Mouse (Mus musculus) lung, embryonic 16.5 days (tissue): ENCODE measurements at regions not wholly inside any gene's neighbourhood (a gene's known extent, or its start where the extent isn't known, plus 50 kb on each side); places are given as distances from the start of the nearest gene placed in this dataset.

Experiments used
- ATAC-seq: fragments of 200-750 bp; cut with Nextera tagmentation; 2 replicates; pipeline ENCODE4 v1.8.0; 2017; ENCODE audit warnings: low read depth, mild to moderate bottlenecking, moderate library complexity
- H3K27ac ChIP-seq: fragments of 300-500 bp; sonication (generic); 2 replicates; pipeline ENCODE4 v1.5.1; 2014; ENCODE audit warnings: mild to moderate bottlenecking, control low read depth, low read length
- H3K27me3 ChIP-seq: fragments of 300-500 bp; sonication (generic); 2 replicates; pipeline ENCODE4 v1.6.1; 2014; ENCODE audit warnings: low read depth, low read length, mixed read lengths; ENCODE audit not compliant: control insufficient read depth, insufficient read depth
- H3K36me3 ChIP-seq: fragments of 300-500 bp; sonication (generic); 2 replicates; pipeline ENCODE4 v1.6.1; 2014; ENCODE audit warnings: low read length; ENCODE audit not compliant: control insufficient read depth, insufficient read depth
- H3K4me1 ChIP-seq: fragments of 300-500 bp; sonication (generic); replicated peaks from 2 replicates; pipeline ENCODE4 v1.6.1; 2014; ENCODE audit warnings: low read length, mixed read lengths; ENCODE audit not compliant: control insufficient read depth, insufficient read depth
- H3K4me2 ChIP-seq: fragments of 300-500 bp; sonication (generic); 2 replicates; pipeline ENCODE4 v1.6.1; 2014; ENCODE audit warnings: low read depth, low read length, control low read depth
- H3K4me3 ChIP-seq: fragments of 300-500 bp; sonication (generic); 2 replicates; pipeline ENCODE4 v1.5.1; 2014; ENCODE audit warnings: mild to moderate bottlenecking, low read length, control low read depth
- H3K9ac ChIP-seq: fragments of 300-500 bp; sonication (generic); 2 replicates; pipeline ENCODE4 v1.6.1; 2014; ENCODE audit warnings: low read length, control low read depth
- H3K9me3 ChIP-seq: fragments of 300-500 bp; sonication (generic); 2 replicates; pipeline ENCODE4 v1.6.1; 2016; ENCODE audit warnings: low read length; ENCODE audit not compliant: control insufficient read depth
- WGBS: fragments of 180-500 bp; shearing (Covaris S2); extraction: QIAGEN DNeasy Blood & Tissue Kit; methylation state at CpG from one replicate; pipeline ENCODE4 v1.1.7; 2014; 5-methylcytosine and 5-hydroxymethylcytosine counted together

DNA sequence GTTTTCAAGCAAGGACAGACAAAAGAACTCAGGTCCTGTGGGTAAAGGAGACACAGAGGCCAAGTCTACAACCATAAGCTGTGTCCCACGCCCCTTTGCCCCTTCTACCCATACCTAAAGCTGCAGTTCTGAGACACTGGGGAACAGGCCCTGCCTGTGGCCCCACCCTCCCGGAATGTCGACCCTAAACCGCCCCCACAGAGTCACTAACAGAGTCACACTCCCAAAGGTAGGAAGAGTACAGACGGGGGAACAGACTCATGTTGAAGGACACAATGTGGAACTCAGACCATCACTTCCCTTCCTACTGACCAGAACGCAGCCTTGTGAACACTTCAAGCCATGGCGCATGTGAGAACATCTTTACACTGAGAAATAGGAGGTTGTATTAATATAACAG is 231.9 kb downstream of the Prex1 start:
- Histone ChIP-seq H3K27ac (no peak overlapping the region), H3K27me3 (no peaks in the 10 kb centered on the region), H3K9ac (no peak overlapping the region), H3K36me3 (no peaks in the 10 kb centered on the region), H3K4me2 (no peak overlapping the region), H3K4me3 (no peak overlapping the region), H3K9me3 (no peaks in the 10 kb centered on the region), H3K4me1 (no peaks in the 10 kb centered on the region)
- WGBS = 89% methylated on average over 7 of the region's 7 CpGs
- ATAC-seq = no peak

DNA sequence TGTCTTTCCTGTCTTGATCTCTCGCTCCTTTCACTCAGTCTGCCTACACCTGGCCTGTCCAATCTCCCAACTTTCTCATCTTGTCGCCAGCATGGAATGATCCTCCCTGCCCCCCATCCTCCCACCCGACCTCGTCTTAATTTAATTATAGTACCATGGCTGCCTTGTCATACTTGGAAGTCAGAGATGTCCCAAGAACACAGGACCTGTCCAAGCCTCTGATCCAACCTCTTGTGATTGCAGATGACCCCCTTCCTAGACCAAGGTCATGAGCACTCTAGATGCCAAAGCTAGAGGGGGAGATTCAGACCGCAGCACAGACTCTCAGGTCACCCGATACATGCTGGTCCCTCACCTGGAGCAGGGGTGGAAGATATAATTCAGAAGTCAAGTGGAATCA is 232.3 kb downstream of the Prex1 start:
- no peaks in the 10 kb centered on the region for H3K4me1 ChIP-seq
- no peaks in the 10 kb centered on the region for H3K36me3 ChIP-seq
- H3K27ac ChIP-seq = no peak overlapping the region
- H3K4me3 ChIP-seq = no peak overlapping the region
- no peak for ATAC-seq
- WGBS = 80% methylated on average over 6 of the region's 6 CpGs
- no peak overlapping the region for H3K9ac ChIP-seq
- H3K4me2 ChIP-seq = no peak overlapping the region
- no peaks in the 10 kb centered on the region for H3K27me3 ChIP-seq
- H3K9me3 ChIP-seq = no peaks in the 10 kb centered on the region

DNA sequence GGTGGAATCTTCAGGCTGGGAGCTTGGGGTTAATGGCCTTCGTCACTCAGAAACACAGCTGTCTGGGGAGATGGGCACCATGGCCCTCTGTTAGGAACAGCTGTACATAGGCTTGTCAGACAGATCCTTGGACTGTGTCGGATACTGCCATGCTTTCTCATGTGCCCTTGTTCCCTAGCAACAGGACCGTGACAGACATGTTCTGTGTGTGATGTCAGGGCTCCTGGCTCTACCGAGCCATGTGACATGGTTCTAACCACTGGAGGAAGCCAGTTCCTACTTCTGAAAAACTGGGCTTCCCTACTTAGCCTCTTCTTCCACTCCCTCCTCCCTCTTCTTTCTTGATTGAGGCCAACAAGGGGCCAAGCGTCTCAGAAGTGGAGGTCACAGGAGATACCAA is 232.7 kb downstream of the Prex1 start:
- no peak for ATAC-seq
- 69% methylated on average over 5 of the region's 5 CpGs for WGBS

DNA sequence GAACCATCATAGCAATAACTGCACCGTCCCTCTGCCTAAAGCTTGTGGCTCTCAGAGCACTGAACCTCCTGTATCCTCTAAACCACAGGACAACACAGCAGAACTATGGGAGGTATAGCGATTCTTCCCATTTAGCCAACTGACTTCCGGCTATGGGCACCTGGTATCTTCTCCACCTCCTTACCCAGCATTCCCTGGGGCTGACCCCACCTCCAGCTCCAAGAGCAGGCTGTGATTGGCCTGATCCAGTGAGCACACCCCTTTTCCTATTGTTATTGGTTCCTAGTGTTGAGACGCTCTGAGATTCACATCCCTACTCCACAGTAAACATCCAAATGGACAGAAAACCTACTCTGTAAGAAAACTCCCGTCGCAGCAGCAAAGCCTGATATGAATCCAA is 236.7 kb downstream of the Prex1 start:
- no peak overlapping the region for H3K27ac ChIP-seq
- H3K4me1 ChIP-seq = no peaks in the 10 kb centered on the region
- no peak for ATAC-seq
- no peaks in the 10 kb centered on the region for H3K9me3 ChIP-seq
- no peaks in the 10 kb centered on the region; the same call in 1 of the 2 replicates for H3K27me3 ChIP-seq
- H3K4me3 ChIP-seq = no peak overlapping the region
- 82% methylated on average over 6 of the region's 6 CpGs for WGBS
- no peaks in the 10 kb centered on the region for H3K36me3 ChIP-seq
- no peak overlapping the region for H3K9ac ChIP-seq
- no peak overlapping the region for H3K4me2 ChIP-seq

More for the DNA sequence above, 232.7 kb downstream of the Prex1 start:
- no peak overlapping the region for H3K9ac ChIP-seq
- no peaks in the 10 kb centered on the region for H3K27me3 ChIP-seq
- H3K4me1 ChIP-seq = no peaks in the 10 kb centered on the region
- H3K9me3 ChIP-seq = no peaks in the 10 kb centered on the region
- no peaks in the 10 kb centered on the region for H3K36me3 ChIP-seq
- no peak overlapping the region for H3K4me3 ChIP-seq
- no peak overlapping the region for H3K4me2 ChIP-seq
- no peak overlapping the region for H3K27ac ChIP-seq

DNA sequence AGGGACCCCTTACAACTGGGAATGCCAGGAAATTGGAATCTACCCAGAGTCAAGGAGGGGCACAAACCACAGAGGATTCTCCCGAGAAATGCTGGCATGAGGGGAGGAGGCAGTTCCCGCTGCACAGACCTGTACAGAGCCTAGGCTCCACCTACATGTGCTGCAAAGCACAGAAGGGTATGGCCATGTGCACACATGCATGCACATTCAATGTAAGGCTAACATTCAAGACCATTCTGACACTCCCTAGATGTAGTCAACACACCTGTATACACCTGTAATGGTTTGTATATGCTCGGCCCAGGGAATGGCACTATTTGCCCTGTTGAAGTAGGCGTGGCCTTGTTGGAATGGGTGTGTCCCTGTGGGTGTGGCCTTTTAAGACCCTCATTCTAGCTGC is 238.0 kb downstream of the Prex1 start:
- no peak for ATAC-seq
- WGBS = 68% methylated on average over 4 of the region's 4 CpGs
- no peaks in the 10 kb centered on the region for H3K4me1 ChIP-seq
- no peaks in the 10 kb centered on the region for H3K9me3 ChIP-seq
- no peaks in the 10 kb centered on the region; the same call in 1 of the 2 replicates for H3K27me3 ChIP-seq
- H3K27ac ChIP-seq = no peak overlapping the region
- no peak overlapping the region for H3K4me3 ChIP-seq
- no peak overlapping the region for H3K9ac ChIP-seq
- H3K4me2 ChIP-seq = no peak overlapping the region
- H3K36me3 ChIP-seq = no peaks in the 10 kb centered on the region

DNA sequence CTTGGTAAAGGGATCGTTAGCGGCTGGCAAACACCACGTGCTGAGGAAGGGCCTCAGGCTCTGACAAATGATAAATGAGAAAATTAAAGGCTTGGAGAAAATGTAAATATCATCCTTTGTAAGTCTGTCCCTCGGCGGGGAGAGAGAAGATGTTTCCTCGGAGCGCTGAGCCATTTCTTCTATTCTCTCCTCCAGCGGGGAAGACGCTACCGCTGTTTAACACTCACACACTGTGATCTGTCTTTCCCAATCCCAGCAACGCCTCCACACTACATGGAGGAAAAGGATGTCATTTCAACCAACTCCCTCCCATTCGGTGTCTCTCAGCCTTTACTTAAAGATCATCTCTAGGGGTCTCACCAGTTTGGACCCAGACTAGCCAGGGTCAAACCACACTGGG is 239.0 kb downstream of the Prex1 start:
- H3K9me3 ChIP-seq = no peaks in the 10 kb centered on the region
- no peaks in the 10 kb centered on the region; the same call in 1 of the 2 replicates for H3K27me3 ChIP-seq
- no peak overlapping the region for H3K4me2 ChIP-seq
- H3K4me3 ChIP-seq = no peak overlapping the region
- no peak for ATAC-seq
- H3K9ac ChIP-seq = no peak overlapping the region
- H3K27ac ChIP-seq = no peak overlapping the region
- WGBS = 34% methylated on average over 12 of the region's 12 CpGs
- no peaks in the 10 kb centered on the region for H3K4me1 ChIP-seq
- H3K36me3 ChIP-seq = no peaks in the 10 kb centered on the region

DNA sequence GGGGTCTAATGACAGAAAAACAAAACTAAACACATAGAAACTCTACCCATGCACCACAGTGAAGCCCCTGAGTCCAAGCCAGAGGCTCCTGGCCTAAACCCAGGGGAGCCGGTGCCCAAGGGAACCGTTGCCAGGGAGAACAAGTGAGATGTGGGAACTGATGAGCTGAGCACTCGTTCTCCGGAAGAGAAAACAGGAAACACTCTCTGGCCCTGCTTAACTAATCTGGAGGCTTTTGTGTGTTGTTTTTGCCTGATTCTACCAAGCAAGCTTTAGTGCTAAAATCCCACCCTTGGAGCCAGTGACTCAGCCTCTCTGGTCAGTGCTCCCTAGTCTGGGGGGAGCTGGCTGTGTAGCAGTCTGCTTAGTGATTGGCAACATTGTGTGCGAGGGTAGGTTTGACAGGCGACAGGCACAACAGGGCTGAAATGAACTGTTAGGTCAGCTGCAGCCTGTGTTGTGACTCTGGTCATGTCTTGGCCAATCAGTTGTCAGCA is 242.3 kb downstream of the Prex1 start:
- Histone ChIP-seq H3K36me3 (no peaks in the 10 kb centered on the region), H3K9me3 (no peaks in the 10 kb centered on the region), H3K4me3 (no peak overlapping the region), H3K4me1 (no peaks in the 10 kb centered on the region; the same call in 1 of the 2 replicates), H3K27me3 (no peaks in the 10 kb centered on the region; the same call in 1 of the 2 replicates), H3K9ac (no peak overlapping the region), H3K4me2 (no peak overlapping the region), H3K27ac (no peak overlapping the region)
- 45% methylated on average over 6 of the region's 6 CpGs for WGBS
- ATAC-seq = no peak

DNA sequence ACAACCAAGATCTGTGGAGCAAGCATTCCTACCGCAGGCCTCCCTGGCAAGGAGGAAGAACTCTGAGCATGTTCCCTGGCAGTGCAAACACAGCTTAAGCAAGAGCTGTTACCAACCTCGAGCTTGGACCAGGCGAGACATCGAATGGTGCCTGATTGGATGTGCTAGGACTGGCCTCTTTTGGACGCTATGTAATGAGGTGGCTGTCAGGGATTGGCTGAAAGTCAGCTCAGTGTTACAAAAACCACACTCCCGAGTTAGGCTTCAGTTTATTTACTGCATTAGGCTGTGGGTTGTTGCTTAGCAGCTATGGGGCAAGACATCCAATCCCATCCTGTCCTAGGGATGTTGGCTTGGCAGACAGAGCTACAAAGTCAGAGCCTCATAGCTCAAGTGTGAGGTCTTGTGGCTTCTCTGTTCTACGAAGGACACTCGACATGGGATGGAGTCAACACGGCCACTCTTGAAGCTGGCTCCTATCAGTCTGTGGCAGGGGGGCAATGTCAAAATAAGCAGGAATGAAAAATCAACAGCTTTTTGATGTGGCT is 244.5 kb downstream of the Prex1 start:
- ATAC-seq = no peak
- 64% methylated on average over 9 of the region's 9 CpGs for WGBS
- Histone ChIP-seq H3K4me2 (no peak overlapping the region), H3K27ac (no peak overlapping the region), H3K27me3 (no peaks in the 10 kb centered on the region; the same call in 1 of the 2 replicates), H3K9me3 (no peaks in the 10 kb centered on the region), H3K4me1 (no peaks in the 10 kb centered on the region; the same call in 1 of the 2 replicates), H3K36me3 (no peaks in the 10 kb centered on the region), H3K4me3 (no peak overlapping the region), H3K9ac (no peak overlapping the region)

DNA sequence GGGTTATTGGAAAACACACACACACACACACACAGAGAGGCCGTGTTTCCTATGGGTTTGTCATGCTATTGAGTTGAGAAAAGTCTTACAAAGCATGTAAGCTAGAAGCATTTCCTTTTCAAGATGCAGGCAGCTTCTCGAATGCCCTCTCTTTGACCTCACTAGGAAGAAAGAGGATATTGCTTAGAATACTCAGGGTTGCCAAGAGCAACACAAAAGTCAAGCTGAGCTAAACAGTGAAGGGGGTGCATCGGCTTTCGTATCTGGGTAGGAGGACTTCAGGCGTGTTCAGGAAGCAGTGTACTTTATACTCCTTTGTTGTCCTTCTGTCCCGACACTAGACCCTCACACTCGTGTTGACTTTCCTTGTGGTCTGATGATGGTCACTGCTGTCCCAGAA is 246.5 kb downstream of the Prex1 start:
- H3K4me2 ChIP-seq = no peak overlapping the region
- WGBS = 37% methylated on average over 7 of the region's 7 CpGs
- ATAC-seq = no peak
- H3K9ac ChIP-seq = no peak overlapping the region
- H3K36me3 ChIP-seq = no peaks in the 10 kb centered on the region
- H3K9me3 ChIP-seq = no peaks in the 10 kb centered on the region
- no peak overlapping the region for H3K4me3 ChIP-seq
- H3K27me3 ChIP-seq = no peaks in the 10 kb centered on the region
- no peak overlapping the region for H3K27ac ChIP-seq
- H3K4me1 ChIP-seq = peaks cover 2% of the 10 kb centered on the region; the same call in 1 of the 2 replicates

DNA sequence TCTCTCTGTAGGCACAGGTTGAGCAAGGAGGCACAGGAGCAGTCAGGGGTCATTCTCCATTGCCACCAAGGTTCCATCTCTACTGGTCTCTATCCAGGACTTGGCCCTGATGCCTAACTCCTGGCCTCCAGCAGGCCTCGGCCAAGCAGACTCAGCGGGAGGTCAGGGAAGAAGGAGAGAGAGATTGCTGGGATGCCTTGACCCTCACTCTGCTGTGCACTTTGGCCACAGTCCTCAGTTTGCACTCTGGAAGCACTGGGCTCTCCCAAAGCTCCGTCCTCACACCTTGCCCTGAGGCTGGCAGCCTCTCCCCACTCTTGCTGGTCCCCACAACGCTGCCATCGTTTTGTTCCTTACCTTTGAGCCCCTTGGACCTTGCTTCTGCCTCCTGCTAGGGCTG is 248.1 kb downstream of the Prex1 start:
- H3K9me3 ChIP-seq = no peaks in the 10 kb centered on the region
- 62% methylated on average over 5 of the region's 5 CpGs for WGBS
- no peak overlapping the region for H3K4me2 ChIP-seq
- H3K36me3 ChIP-seq = no peaks in the 10 kb centered on the region
- no peak overlapping the region for H3K4me3 ChIP-seq
- H3K4me1 ChIP-seq = peaks cover 2% of the 10 kb centered on the region; the same call in 1 of the 2 replicates
- no peak for ATAC-seq
- no peak overlapping the region for H3K27ac ChIP-seq
- no peak overlapping the region for H3K9ac ChIP-seq
- H3K27me3 ChIP-seq = no peaks in the 10 kb centered on the region
